Mouse (Mus musculus) cerebellum, adult 9-10 months (tissue): ENCODE measurements around the gene Syt11.
A peak's percentile ranks its signal among the peaks of the same experiment; 100 is the strongest.
"Not testable (repeated sequence)": the region's sequence is repeated elsewhere in the genome, so short reads cannot be mapped to it uniquely, and the experiment has no call there.

Experiments used
- DNase-seq: peaks from one replicate; pipeline ENCODE4 v3.0.0; 2022

Gene Syt11

DNA sequence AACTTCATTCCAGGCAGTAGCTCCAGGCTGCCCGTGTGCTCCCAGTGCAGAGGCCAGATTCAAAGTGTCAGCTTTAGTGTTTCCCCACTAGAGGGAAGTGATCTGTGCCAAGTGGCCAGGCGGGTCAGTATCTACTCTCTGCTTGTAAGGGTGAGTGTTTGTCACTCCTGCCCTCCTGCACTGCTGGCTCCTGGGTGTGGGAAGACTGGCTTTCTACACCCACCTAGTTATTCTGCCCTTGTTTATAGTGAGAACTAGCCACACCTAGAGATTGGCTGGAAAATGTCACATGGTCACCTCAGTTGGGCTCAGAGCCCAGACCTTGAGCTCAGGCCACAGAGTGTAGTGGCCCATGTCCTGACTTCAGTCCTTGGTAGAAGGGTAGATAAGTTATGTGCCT lies 55.9 kb downstream of the Syt11 start:
- DNase-seq, result peak; percentile 30

DNA sequence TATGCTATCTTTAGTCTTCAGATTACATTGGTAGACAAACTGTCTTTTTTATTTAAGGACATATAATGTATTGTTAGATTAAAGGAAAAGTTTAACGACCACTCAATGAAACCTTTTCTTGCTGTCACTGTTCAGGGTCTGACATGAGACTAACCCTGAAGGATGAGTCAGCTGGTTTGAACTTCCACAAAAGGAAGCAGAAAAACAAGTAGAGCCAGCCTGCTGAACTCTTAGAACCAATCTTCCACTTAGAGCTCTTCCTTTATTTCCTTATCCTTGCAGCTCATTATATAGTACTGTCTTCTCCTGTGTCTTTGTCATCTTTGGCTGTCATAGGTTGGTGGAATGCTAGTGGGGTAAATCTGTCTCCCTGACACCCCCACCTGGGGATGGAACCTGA lies 57.1 kb downstream of the Syt11 start:
- no peak for DNase-seq

DNA sequence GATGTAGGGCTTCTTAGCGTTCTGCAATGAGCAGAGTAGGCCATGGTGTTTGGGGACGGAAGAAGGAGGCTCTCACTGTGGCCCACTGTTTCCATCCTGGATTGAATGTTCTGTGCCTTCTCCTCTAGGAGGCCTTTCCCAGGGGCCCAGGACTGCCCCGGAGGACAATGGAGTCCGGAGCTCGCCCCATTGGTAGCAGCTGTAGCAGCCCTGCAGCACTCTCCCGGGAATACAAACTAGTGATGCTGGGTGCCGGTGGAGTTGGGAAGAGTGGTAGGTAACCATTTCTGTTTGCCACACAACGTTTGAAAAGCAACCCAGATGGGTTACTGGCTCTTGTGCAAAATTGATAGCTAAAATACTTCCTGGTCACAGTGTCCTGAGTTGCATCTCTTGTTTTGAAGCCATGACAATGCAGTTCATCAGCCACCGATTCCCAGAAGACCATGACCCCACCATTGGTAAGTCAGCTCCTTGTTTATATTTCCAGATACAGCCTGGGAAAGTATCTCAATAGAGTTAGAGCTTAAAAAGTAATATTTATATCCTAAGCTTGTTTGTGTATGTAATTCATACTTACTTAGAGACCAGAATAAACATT lies 57.7 kb downstream of the Syt11 start:
- DNase-seq, result no peak

DNA sequence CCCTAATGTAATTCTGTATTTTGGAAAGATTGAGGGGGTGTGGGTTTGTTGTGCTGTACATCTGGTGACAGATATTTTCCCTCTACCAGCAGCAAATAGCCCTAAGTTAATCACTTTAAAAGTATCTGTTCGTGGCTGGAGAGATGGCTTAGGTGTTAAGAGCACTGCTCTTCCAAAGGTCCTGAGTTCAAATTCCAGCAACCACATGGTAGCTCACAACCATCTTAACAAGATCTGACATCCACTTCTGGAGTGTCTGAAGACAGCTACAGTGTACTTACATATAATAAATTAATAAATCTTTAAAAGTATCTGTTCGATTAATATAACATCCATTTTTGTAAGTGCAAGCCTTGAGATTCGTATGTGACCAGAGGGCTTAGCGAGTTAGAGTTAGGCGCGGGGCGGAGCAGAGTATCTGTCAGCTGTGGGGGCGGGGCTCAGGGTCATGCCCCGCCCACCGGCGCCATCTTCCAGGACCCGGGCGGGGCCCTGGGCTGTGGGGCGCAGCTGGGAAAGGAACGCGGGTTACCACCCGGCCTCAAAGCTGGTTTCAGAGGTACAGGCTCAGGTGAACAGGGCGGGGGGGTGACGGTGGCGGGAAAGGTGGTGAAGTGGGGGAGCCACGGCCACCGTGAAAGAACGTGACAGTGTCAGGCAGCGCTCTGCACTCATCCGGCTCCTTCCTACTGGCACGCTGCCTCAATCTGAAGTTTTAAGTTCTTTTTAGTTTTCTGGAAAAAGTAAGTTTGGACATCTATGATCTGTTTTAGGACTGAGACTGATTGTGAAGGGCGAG lies 58.4 kb downstream of the Syt11 start, which contains the start of gene Rit1:
Rit1 (plus strand) TSS at position 440 of the 799 bp plus-strand sequence.
- DNase-seq, result peak; percentile 84

DNA sequence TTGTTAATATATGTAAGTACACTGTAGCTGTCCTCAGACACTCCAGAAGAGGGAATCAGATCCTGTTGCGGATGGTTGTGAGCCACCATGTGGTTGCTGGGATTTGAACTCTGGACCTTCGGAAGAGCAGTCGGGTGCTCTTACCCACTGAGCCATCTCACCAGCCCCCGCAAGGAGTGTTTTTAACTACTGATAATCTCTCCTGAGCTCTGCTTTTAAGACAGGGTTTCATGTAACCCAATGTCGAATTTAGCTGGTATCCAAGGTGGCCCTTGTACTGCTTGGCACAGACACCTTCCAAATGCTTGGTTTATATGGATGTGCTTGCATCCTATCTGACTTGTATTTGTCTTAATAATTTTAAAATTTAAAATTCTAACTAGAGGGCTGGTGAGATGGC lies 59.2 kb downstream of the Syt11 start:
- DNase-seq, result not testable (repeated sequence)

- no peak for DNase-seq
Measured at GRCm38 (mm10) chr3:88714725-88715124, 60.2 kb downstream of the Syt11 start.

- DNase-seq, result no peak
Measured at GRCm38 (mm10) chr3:88713709-88714108, 61.3 kb downstream of the Syt11 start.

DNA sequence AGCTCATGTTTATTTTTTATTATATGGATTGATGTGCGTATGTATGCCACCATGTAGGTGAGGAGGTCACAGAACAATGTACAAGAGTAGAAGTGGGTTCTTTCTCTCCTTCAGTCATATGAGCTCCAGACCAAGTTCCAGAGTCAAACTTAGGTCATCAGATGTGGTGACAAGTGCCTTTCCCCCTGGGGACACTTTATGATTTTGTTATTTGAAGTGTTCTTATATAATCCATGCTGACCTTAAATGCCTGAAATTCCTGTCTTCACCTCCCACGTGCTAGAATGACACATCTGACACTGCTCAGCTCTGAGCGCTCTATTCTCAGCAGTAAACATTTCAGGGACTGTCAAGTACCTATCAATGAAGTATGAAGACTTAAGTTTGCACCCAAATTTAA lies 73.7 kb downstream of the Syt11 start:
- DNase-seq, result no peak

DNA sequence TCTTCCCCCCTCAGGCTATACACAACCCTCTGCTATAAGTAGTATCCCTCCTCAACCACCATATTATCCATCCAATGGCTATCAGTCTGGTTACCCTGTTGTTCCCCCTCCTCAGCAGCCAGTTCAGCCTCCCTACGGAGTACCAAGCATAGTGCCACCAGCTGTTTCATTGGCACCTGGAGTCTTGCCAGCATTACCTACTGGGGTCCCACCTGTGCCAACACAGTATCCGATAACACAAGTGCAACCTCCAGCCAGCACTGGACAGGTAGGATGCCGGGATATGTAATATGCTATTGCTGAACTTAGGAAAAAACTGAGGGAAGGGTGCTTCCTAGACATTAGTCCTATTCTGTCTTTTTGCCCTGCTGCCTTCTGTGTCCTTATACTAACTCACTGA lies 74.7 kb downstream of the Syt11 start:
- no peak for DNase-seq

DNA sequence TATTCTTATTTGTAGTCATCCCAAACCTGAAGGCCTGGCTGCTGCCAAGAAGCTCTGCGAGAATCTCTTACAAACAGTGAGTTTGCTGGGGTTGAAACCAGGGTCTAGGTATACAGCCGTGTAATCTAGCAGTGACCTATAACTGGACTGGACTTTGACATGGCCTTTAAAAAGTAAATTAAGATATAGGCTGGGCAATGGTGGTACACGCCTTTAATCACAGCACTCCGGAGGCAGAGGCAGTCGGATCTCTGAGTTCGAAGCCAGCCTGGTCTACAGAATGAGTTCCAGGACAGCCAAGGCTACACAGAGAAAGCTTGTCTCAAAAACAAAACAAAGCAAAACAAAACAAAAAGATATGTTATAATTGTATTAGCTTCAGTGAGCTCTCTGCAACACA lies 76.1 kb downstream of the Syt11 start:
- no peak for DNase-seq

- no peak for DNase-seq
Measured at GRCm38 (mm10) chr3:88698051-88698450, 76.9 kb downstream of the Syt11 start.

DNA sequence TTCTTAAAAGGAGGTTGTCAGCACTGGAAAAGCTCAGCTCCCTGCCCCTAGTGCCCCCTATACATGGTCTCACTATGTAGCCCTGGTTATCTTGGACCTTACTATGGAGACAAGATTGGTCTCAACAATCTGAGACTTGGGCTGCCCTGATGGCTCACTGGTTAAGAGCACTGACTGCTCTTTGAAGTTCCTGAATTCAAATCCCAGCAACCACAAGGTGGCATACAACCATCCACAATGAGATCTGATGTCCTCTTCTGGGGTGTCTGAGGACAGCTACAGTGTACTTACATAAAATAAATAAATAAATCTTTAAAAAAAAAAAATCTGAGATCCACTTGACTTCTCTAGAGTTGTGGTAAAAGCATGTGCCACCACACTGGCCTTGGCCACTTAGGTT lies 79.4 kb downstream of the Syt11 start:
- DNase-seq, result no peak
